In genomic region chr15:103005797-103006196, GRCm38 (mm10) we compare ENCODE assay signal across 16 mouse cellular contexts. TPM values are rescaled to one million over a fixed set of nuclear protein-coding genes. Genes with fewer than 3 reads are reported as not detected.
DNase-seq lines count a peak whose midpoint lies in the region; ATAC-seq lines count a peak whose summit lies in the region.
"Had no signal": no experiment of that assay in that cellular context is flagged by ENCODE, and none has a peak within 500 bp of the region (broad histone marks: within the 10 kb centered on the region; RNA-seq: fewer than 3 reads in every experiment).

No protein-coding gene starts in this region.

- H3K4me3 ChIP-seq in neural tube, embryonic 15.5 days (replicated peaks), result peak overlapping the region; percentile 29
- no peak overlapping the region for H3K4me3 ChIP-seq in heart, embryonic 10.5 days
- H3K4me3 ChIP-seq: forebrain, embryonic 13.5 days; hindbrain, embryonic 12.5 days had no signal

- H3K9me3 ChIP-seq in neural tube, embryonic 15.5 days (replicated peaks), result no peaks in the 10 kb centered on the region
- no peaks in the 10 kb centered on the region for H3K9me3 ChIP-seq in heart, embryonic 10.5 days
- H3K9me3 ChIP-seq: forebrain, embryonic 13.5 days; hindbrain, embryonic 12.5 days had no signal

- peak; percentile 21 for DNase-seq in kidney, adult 18-20 months
- no peak for DNase-seq in kidney, postnatal 36 days
- peak; percentile 45 for DNase-seq in NIH3T3 (ENCODE audit: low read depth)
- DNase-seq in kidney, postnatal 4 days, result peak; percentile 38 to 64
- no peak for DNase-seq in right cerebral cortex, postnatal 36 days (ENCODE audit: low spot score in 2 of 2)
- no peak for DNase-seq in thymus, postnatal 25 days
- no peak for DNase-seq in heart, embryonic 10.5 days (ENCODE audit: low spot score)
- DNase-seq: cerebellum, postnatal 25 days; lung, adult 18-20 months; thymus, postnatal 36 days had no signal

- H3K4me1 ChIP-seq in neural tube, embryonic 15.5 days, result peaks cover 96% of the 10 kb centered on the region
- peaks cover 13% of the 10 kb centered on the region; the same call in 1 of the 2 replicates for H3K4me1 ChIP-seq in heart, embryonic 10.5 days
- H3K4me1 ChIP-seq: forebrain, embryonic 13.5 days; hindbrain, embryonic 12.5 days had no signal

- no peak for ATAC-seq in neural tube, embryonic 15.5 days (ENCODE audit: low FRiP score)
- ATAC-seq: forebrain, embryonic 13.5 days; midbrain, embryonic 16.5 days had no signal

- peak overlapping the region; percentile 59 for H3K4me2 ChIP-seq in neural tube, embryonic 15.5 days
- H3K4me2 ChIP-seq: forebrain, embryonic 13.5 days; heart, embryonic 11.5 days; hindbrain, embryonic 12.5 days had no signal

- H3K27ac ChIP-seq in neural tube, embryonic 15.5 days (replicated peaks), result peak overlapping the region; percentile 86
- no peak overlapping the region for H3K27ac ChIP-seq in heart, embryonic 10.5 days
- H3K27ac ChIP-seq: forebrain, embryonic 13.5 days; hindbrain, embryonic 12.5 days had no signal

- H3K27me3 ChIP-seq in neural tube, embryonic 15.5 days (replicated peaks), result no peaks in the 10 kb centered on the region
- H3K27me3 ChIP-seq in heart, embryonic 10.5 days (ENCODE audit: insufficient read depth, poor library complexity, severe bottlenecking), result peaks cover 100% of the 10 kb centered on the region

- peak overlapping the region; percentile 47 for H3K9ac ChIP-seq in neural tube, embryonic 15.5 days (replicated peaks)
- H3K9ac ChIP-seq: forebrain, embryonic 13.5 days; hindbrain, embryonic 12.5 days had no signal

- H3K36me3 ChIP-seq in neural tube, embryonic 15.5 days, result no peaks in the 10 kb centered on the region
- no peaks in the 10 kb centered on the region for H3K36me3 ChIP-seq in heart, embryonic 10.5 days
- H3K36me3 ChIP-seq: hindbrain, embryonic 12.5 days had no signal

- 15% methylated on average over 5 of the region's 5 CpGs for WGBS in neural tube, embryonic 15.5 days
- WGBS in heart, embryonic 10.5 days, result under 1% methylated on average over 5 of the region's 5 CpGs

RNA-seq across cellular contexts. Expression of gene Hoxc6, which starts 7.7 kb away (rescaled TPM):
- 23.4 and 35.1 TPM in 2 replicates for polyA plus RNA-seq in neural tube, embryonic 15.5 days (2015; fragmentation: Nextera tagmentation; extraction: Ambion mirVana)
- polyA plus RNA-seq in heart, embryonic 10.5 days (2016; fragmentation: Nextera tagmentation; extraction: Ambion mirVana), result 0.23 and 1.8 TPM in 2 replicates
- polyA plus RNA-seq: forebrain, embryonic 13.5 days; midbrain, embryonic 16.5 days had no signal

RNA-seq across cellular contexts. Expression of gene Hoxc4, which starts 12.9 kb away (rescaled TPM):
- 26.7 and 48.6 TPM in 2 replicates for polyA plus RNA-seq in neural tube, embryonic 15.5 days (2015; fragmentation: Nextera tagmentation; extraction: Ambion mirVana)
- polyA plus RNA-seq in heart, embryonic 10.5 days (2016; fragmentation: Nextera tagmentation; extraction: Ambion mirVana), result 0.81 and 6.6 TPM in 2 replicates
- polyA plus RNA-seq: forebrain, embryonic 13.5 days; midbrain, embryonic 16.5 days had no signal

RNA-seq across cellular contexts. Expression of gene Hoxc8, which starts 15.4 kb away (rescaled TPM):
- polyA plus RNA-seq in neural tube, embryonic 15.5 days (2015; fragmentation: Nextera tagmentation; extraction: Ambion mirVana), result 56.5 and 108 TPM in 2 replicates
- 0.06 and 1.7 TPM in 2 replicates for polyA plus RNA-seq in heart, embryonic 10.5 days (2016; fragmentation: Nextera tagmentation; extraction: Ambion mirVana)
- polyA plus RNA-seq: embryonic facial prominence, embryonic 14.5 days; forebrain, embryonic 13.5 days; hindbrain, embryonic 12.5 days; midbrain, embryonic 16.5 days had no signal

RNA-seq across cellular contexts. Expression of gene Hoxc9, which starts 29.6 kb away (rescaled TPM):
- polyA plus RNA-seq in neural tube, embryonic 15.5 days (2015; fragmentation: Nextera tagmentation; extraction: Ambion mirVana), result 19.7 and 30.9 TPM in 2 replicates
- 0.49 TPM in 1 of 2 replicates, not detected in the other for polyA plus RNA-seq in heart, embryonic 10.5 days (2016; fragmentation: Nextera tagmentation; extraction: Ambion mirVana)
- polyA plus RNA-seq: embryonic facial prominence, embryonic 14.5 days; forebrain, embryonic 13.5 days; heart, embryonic 11.5 days; hindbrain, embryonic 12.5 days; midbrain, embryonic 16.5 days had no signal

RNA-seq across cellular contexts. Expression of gene Hoxc5, which starts 38.6 kb away (rescaled TPM):
- 14.6 and 20.7 TPM in 2 replicates for polyA plus RNA-seq in neural tube, embryonic 15.5 days (2015; fragmentation: Nextera tagmentation; extraction: Ambion mirVana)
- polyA plus RNA-seq in heart, embryonic 10.5 days (2016; fragmentation: Nextera tagmentation; extraction: Ambion mirVana), result 0.60 and 5.5 TPM in 2 replicates
- polyA plus RNA-seq: forebrain, embryonic 13.5 days; midbrain, embryonic 16.5 days had no signal

Comparison
In these comparisons a context has a peak if more than half of its experiments do, and no peak if none do; other contexts are left out.
1. DNase-seq: peak in kidney, adult 18-20 months (single experiment), NIH3T3 (single experiment) and kidney, postnatal 4 days (2 of 2); none in kidney, postnatal 36 days (0 of 2), right cerebral cortex, postnatal 36 days (0 of 2), thymus, postnatal 25 days (single experiment) and heart, embryonic 10.5 days (single experiment).
2. RNA of gene Hoxc8, which starts 15.4 kb away (polyA plus RNA-seq): 56.5 to 108 TPM in neural tube, embryonic 15.5 days; 0.06 to 1.7 TPM in heart, embryonic 10.5 days; every median in the first group is over 10 times any median in the second.